Mouse (Mus musculus) limb, embryonic 14.5 days (tissue): ENCODE measurements around the gene Zfp365. TPM values are rescaled to one million over a fixed set of nuclear protein-coding genes. Genes with fewer than 3 reads are reported as not detected.

Experiments used
- ATAC-seq: fragments of 200-750 bp; cut with Nextera tagmentation; 2 replicates; pipeline ENCODE4 v1.8.0; 2017; ENCODE audit warnings: low read depth, moderate number of reproducible peaks, moderate TSS enrichment; ENCODE audit not compliant: low FRiP score
- DNase-seq: peaks from one replicate; pipeline ENCODE4 v3.0.0-alpha.2; 2015; ENCODE audit warnings: low spot score
- H3K27ac ChIP-seq: fragments of 300-500 bp; sonication (generic); replicated peaks from 2 replicates; pipeline ENCODE4 v1.5.1; 2014; ENCODE audit warnings: low read depth, mild to moderate bottlenecking, low read length, moderate library complexity, mixed read lengths
- H3K27me3 ChIP-seq: fragments of 300-500 bp; sonication (generic); 2 replicates; pipeline ENCODE4 v1.6.1; 2014; ENCODE audit warnings: low read length, mixed read lengths; ENCODE audit not compliant: control insufficient read depth, insufficient read depth
- H3K36me3 ChIP-seq: fragments of 300-500 bp; sonication (generic); 2 replicates; pipeline ENCODE4 v1.6.1; 2014; ENCODE audit warnings: mild to moderate bottlenecking, low read length, moderate library complexity, mixed read lengths; ENCODE audit not compliant: control insufficient read depth, insufficient read depth
- H3K4me1 ChIP-seq: fragments of 300-500 bp; sonication (generic); 2 replicates; pipeline ENCODE4 v1.6.1; 2014; ENCODE audit warnings: antibody characterized with exemption, low read length, mixed read lengths; ENCODE audit not compliant: control insufficient read depth, insufficient read depth
- H3K4me2 ChIP-seq: fragments of 300-500 bp; sonication (generic); replicated peaks from 2 replicates; pipeline ENCODE4 v1.6.1; 2014; ENCODE audit warnings: low read depth, mild to moderate bottlenecking, low read length, moderate library complexity; ENCODE audit not compliant: severe bottlenecking
- H3K4me3 ChIP-seq: fragments of 300-500 bp; sonication (generic); replicated peaks from 2 replicates; pipeline ENCODE4 v1.5.1; 2014; ENCODE audit warnings: low read length
- H3K9ac ChIP-seq: fragments of 300-500 bp; sonication (generic); 2 replicates; pipeline ENCODE4 v1.6.1; 2014; ENCODE audit warnings: mild to moderate bottlenecking, low read depth, low read length, moderate library complexity; ENCODE audit not compliant: severe bottlenecking
- H3K9me3 ChIP-seq: fragments of 300-500 bp; sonication (generic); 2 replicates; pipeline ENCODE4 v1.6.1; 2016; ENCODE audit warnings: low read length; ENCODE audit not compliant: control insufficient read depth
- POLR2A ChIP-seq: fragments of 200-500 bp; IDR thresholded peaks from 2 replicates; pipeline ENCODE4 v1.8.0; 2012; ENCODE audit warnings: inconsistent platforms, mild to moderate bottlenecking, moderate library complexity, borderline replicate concordance; ENCODE audit not compliant: insufficient read depth, insufficient read length; ENCODE audit errors: extremely low read depth
- WGBS: fragments of 180-500 bp; shearing (Covaris S2); extraction: QIAGEN DNeasy Blood & Tissue Kit; methylation state at CpG from one replicate; pipeline ENCODE4 v1.1.7; 2014; 5-methylcytosine and 5-hydroxymethylcytosine counted together
- polyA plus RNA-seq, 2 experiments: library from polyadenylated mRNA; depleted of rRNA in 1 of 2; stranded (reverse) in 1 of 2; unstranded in 1 of 2; fragments of >200 nt; fragmentation: Nextera tagmentation in 1 of 2; extraction: Ambion mirVana in 1 of 2; gene quantifications; 2 replicates each; pipeline versions ENCODE4 v1.2.1 to v1.2.3; 2012 to 2014

The Zfp365 gene
- polyA plus RNA-seq, 2 experiments = 1.5 TPM

DNA sequence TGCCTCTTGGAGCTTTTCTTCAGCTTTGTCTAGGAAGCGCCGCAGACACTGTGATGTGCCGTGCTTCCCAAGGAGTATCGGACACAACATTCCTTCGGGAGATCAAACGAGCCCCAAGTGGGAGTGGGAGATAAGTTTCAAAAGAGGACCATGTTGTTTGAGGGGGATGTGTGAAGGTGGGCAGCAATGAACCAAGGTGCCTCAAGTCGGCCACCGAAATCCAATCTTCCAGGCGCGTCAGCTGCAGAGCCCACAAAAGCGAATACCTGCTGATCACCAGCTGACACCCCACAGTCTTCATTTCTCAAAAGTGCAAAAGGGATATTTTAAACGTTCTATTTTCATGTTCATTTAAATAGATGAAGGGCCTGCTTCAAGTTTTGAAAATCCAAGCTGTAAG lies 27.1 kb upstream of the Zfp365 start:
- H3K27me3 ChIP-seq = no peaks in the 10 kb centered on the region
- DNase-seq = no peak
- 71% methylated on average over 12 of the region's 12 CpGs for WGBS
- H3K4me1 ChIP-seq = no peaks in the 10 kb centered on the region
- H3K4me2 ChIP-seq = no peak overlapping the region
- TF ChIP-seq POLR2A = no peak
- no peaks in the 10 kb centered on the region for H3K9me3 ChIP-seq
- no peak for ATAC-seq
- H3K4me3 ChIP-seq = no peak overlapping the region
- no peak overlapping the region for H3K27ac ChIP-seq
- H3K36me3 ChIP-seq = no peaks in the 10 kb centered on the region
- no peak overlapping the region for H3K9ac ChIP-seq

DNA sequence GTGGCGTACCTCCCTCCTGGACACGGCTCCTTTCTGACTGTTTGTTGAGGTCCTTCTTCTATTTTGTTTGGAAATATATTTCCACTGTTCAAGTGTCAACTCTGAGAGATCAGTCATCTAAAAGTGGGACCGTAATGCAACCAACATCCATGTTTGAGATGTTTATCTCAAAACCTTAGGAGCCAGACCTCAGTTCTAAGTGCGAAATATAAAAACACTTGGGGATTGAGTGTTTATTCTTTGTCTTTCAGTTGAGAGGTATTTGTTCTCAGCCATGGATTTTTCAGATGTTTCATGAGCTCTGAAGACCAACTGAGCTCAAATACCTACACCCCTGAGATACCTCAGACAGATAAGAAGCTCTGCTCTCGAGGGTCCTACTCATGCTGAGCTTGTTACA lies 25.3 kb upstream of the Zfp365 start:
- H3K9ac ChIP-seq = no peak overlapping the region
- no peaks in the 10 kb centered on the region for H3K9me3 ChIP-seq
- no peaks in the 10 kb centered on the region for H3K36me3 ChIP-seq
- ATAC-seq (no peak), DNase-seq (no peak)
- TF ChIP-seq POLR2A = no peak
- H3K27me3 ChIP-seq = no peaks in the 10 kb centered on the region
- H3K4me1 ChIP-seq = no peaks in the 10 kb centered on the region
- H3K4me2 ChIP-seq = no peak overlapping the region
- no peak overlapping the region for H3K4me3 ChIP-seq
- WGBS = 88% methylated on average over 5 of the region's 5 CpGs
- H3K27ac ChIP-seq = no peak overlapping the region

DNA sequence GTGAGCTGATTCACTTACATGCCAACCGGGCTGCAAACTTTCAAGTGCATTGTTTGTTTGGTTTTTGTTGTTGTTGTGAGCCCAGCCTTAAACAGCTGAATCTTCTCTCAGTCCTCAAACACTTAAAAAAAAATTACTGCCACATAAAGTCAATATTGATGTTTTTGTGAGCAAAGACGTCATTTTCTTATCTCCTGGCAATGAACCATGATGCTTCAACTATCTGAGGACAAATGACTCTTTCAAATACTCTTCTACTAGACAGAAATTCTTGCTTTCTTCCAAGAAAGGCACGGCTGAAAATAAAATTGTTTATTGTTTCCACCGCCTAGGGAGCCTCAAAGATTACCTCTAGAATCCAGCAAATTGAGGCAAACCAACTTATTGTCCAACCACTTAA lies 24.5 kb upstream of the Zfp365 start:
- no peak overlapping the region for H3K27ac ChIP-seq
- ATAC-seq = no peak
- H3K9ac ChIP-seq = no peak overlapping the region
- no peak for DNase-seq
- no peaks in the 10 kb centered on the region for H3K4me1 ChIP-seq
- TF ChIP-seq POLR2A = no peak
- H3K9me3 ChIP-seq = no peaks in the 10 kb centered on the region
- H3K4me3 ChIP-seq = no peak overlapping the region
- 73% methylated on average over 4 of the region's 4 CpGs for WGBS
- no peaks in the 10 kb centered on the region for H3K27me3 ChIP-seq
- H3K4me2 ChIP-seq = no peak overlapping the region
- H3K36me3 ChIP-seq = no peaks in the 10 kb centered on the region

GRCm38 (mm10) chr10:67932780-67933179 lies 20.3 kb upstream of the Zfp365 start:
- ATAC-seq (no peak), DNase-seq (no peak)
- Histone ChIP-seq H3K36me3 (no peaks in the 10 kb centered on the region), H3K27me3 (no peaks in the 10 kb centered on the region), H3K9me3 (no peaks in the 10 kb centered on the region), H3K4me3 (no peak overlapping the region), H3K4me2 (no peak overlapping the region), H3K4me1 (no peaks in the 10 kb centered on the region), H3K9ac (no peak overlapping the region), H3K27ac (no peak overlapping the region)
- 78% methylated on average over 11 of the region's 11 CpGs for WGBS
- no peak for TF ChIP-seq POLR2A

- Histone ChIP-seq H3K9ac (no peak overlapping the region), H3K27me3 (no peaks in the 10 kb centered on the region), H3K4me3 (no peak overlapping the region), H3K27ac (no peak overlapping the region), H3K36me3 (no peaks in the 10 kb centered on the region), H3K9me3 (no peaks in the 10 kb centered on the region), H3K4me2 (no peak overlapping the region), H3K4me1 (no peaks in the 10 kb centered on the region)
- DNase-seq (no peak), ATAC-seq (no peak)
- TF ChIP-seq POLR2A = no peak
- WGBS = 85% methylated on average over 4 of the region's 4 CpGs
These were observed 18.9 kb upstream of the Zfp365 start for GRCm38 (mm10) chr10:67931328-67931727.

DNA sequence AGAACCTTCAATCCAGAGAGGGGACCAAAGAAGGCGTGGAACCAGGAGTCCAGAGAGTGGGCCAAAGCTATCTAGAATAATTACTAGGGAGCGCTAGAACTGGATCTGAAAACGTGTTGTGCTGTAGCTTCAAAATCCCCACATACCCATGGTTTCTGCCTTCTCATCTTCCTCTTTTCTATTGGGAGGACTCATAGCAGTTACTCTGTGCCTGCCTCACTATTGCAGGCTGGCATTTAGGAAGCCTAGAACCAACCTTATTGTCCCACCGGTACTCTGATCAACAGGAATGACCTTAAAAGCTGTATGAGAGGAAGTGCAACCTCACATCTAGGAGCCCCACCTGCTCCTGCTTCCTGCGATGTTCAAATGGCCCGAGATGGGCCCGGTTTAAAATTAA lies 16.1 kb upstream of the Zfp365 start:
- Histone ChIP-seq H3K27me3 (no peaks in the 10 kb centered on the region), H3K36me3 (no peaks in the 10 kb centered on the region), H3K9me3 (no peaks in the 10 kb centered on the region), H3K4me3 (no peak overlapping the region), H3K4me2 (no peak overlapping the region), H3K4me1 (no peaks in the 10 kb centered on the region), H3K27ac (no peak overlapping the region), H3K9ac (no peak overlapping the region)
- WGBS = 84% methylated on average over 7 of the region's 7 CpGs
- ATAC-seq (no peak), DNase-seq (no peak)
- TF ChIP-seq POLR2A = no peak
